Mouse (Mus musculus): ENCODE measurements at regions not wholly inside any gene's neighbourhood (a gene's known extent, or its start where the extent isn't known, plus 50 kb on each side); places are given as distances from the start of the nearest gene placed in this dataset.
A peak's percentile ranks its signal among the peaks of the same experiment; 100 is the strongest.

- H3K36me3 ChIP-seq (ENCODE audit: insufficient read depth): no peaks in the 10 kb centered on the region
- no peaks in the 10 kb centered on the region for H3K27me3 ChIP-seq (ENCODE audit: insufficient read depth, low read length)
- 58% methylated on average over 4 of the region's 4 CpGs for whole genome bisulfite sequencing
- DNase-seq (no peak), ATAC-seq (ENCODE audit: insufficient read depth) (no peak)
- H3K27ac ChIP-seq (ENCODE audit: low read depth): no peak overlapping the region
- no peak overlapping the region for H3K4me3 ChIP-seq (ENCODE audit: low read depth, low read length)
- H3K4me2 ChIP-seq: no peak overlapping the region
- no peak overlapping the region for H3K9ac ChIP-seq
- H3K9me3 ChIP-seq (ENCODE audit: low read depth, low read length): no peaks in the 10 kb centered on the region
- no peak for TF ChIP-seq CTCF (IDR thresholded peaks at IDR 0.05; ENCODE audit: low read depth)
- no peaks in the 10 kb centered on the region for H3K4me1 ChIP-seq (ENCODE audit: insufficient read depth)
These were observed 163.0 kb downstream of the Slc30a10 start for GRCm38 (mm10) chr1:185617691-185618090.

DNA sequence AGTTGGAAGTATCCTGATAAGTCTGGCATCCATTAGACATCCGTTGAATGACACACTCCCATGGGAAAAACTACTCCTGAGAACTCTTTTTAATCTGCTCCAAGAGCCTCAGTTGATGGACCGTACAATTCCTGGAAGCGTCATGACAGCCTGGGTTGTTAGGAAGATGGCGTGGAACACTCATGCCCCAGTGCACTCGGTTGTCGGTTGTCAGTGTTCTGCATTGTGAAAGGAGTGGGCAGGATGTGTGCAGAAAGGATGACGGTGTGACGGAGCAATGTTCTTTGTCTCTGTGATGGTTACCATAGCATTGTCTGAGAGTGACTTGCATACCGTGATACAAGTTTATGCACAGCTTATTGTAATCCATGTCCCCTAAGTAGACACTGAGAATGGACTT is 164.4 kb downstream of the Slc30a10 start:
- 53% methylated on average over 9 of the region's 9 CpGs for WGBS
- ATAC-seq (ENCODE audit: insufficient read depth): no peak

GRCm38 (mm10) chr1:185628401-185628800 is 173.8 kb downstream of the Slc30a10 start:
- H3K27me3 ChIP-seq (ENCODE audit: insufficient read depth, low read length): no peaks in the 10 kb centered on the region
- H3K9ac ChIP-seq: no peak overlapping the region
- DNase-seq: no peak
- H3K4me3 ChIP-seq (ENCODE audit: low read depth, low read length): no peak overlapping the region
- no peak for ATAC-seq (ENCODE audit: insufficient read depth)
- no peak overlapping the region for H3K27ac ChIP-seq (ENCODE audit: low read depth)
- no peaks in the 10 kb centered on the region for H3K4me1 ChIP-seq (ENCODE audit: insufficient read depth)
- no peaks in the 10 kb centered on the region for H3K9me3 ChIP-seq (ENCODE audit: low read depth, low read length)
- H3K4me2 ChIP-seq: no peak overlapping the region
- no peak for TF ChIP-seq CTCF (IDR thresholded peaks at IDR 0.05; ENCODE audit: low read depth)
- no peaks in the 10 kb centered on the region for H3K36me3 ChIP-seq (ENCODE audit: insufficient read depth)
- WGBS: 70% methylated on average over 3 of the region's 3 CpGs

More for the DNA sequence above, 164.4 kb downstream of the Slc30a10 start:
- no peak overlapping the region for H3K4me3 ChIP-seq (ENCODE audit: low read depth, low read length)
- H3K4me2 ChIP-seq: no peak overlapping the region
- H3K27ac ChIP-seq (ENCODE audit: low read depth): no peak overlapping the region
- no peaks in the 10 kb centered on the region for H3K27me3 ChIP-seq (ENCODE audit: insufficient read depth, low read length)
- H3K4me1 ChIP-seq (ENCODE audit: insufficient read depth): no peaks in the 10 kb centered on the region
- no peak for TF ChIP-seq CTCF (IDR thresholded peaks at IDR 0.05; ENCODE audit: low read depth)
- no peaks in the 10 kb centered on the region for H3K9me3 ChIP-seq (ENCODE audit: low read depth, low read length)
- H3K36me3 ChIP-seq (ENCODE audit: insufficient read depth): no peaks in the 10 kb centered on the region
- no peak for DNase-seq
- H3K9ac ChIP-seq: no peak overlapping the region

- no peak for TF ChIP-seq CTCF (IDR thresholded peaks at IDR 0.05; ENCODE audit: low read depth)
- WGBS: 42% methylated on average over 9 of the region's 9 CpGs
- no peak overlapping the region for H3K4me2 ChIP-seq
These were observed 175.3 kb downstream of the Slc30a10 start for GRCm38 (mm10) chr1:185629976-185630375.

DNA sequence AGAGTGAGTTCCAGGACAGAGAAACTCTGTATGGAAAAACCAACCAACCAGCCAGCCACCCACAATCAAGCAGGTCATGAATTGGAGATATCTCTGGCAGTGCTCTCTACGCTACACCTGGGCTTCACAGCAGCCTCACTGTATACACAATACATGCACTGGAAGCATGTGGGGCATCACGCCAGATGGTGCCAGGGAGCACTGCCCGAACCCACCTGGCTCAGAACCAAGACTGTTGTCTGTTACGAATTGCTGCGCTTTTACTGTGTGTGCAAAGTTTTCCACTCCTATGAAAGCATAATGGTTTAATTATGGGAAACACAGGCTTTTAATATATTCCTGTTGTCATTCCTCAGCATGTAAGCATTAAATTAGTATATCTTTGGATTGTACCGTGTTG is 184.0 kb downstream of the Slc30a10 start:
- Histone ChIP-seq H3K4me3 (ENCODE audit: low read depth, low read length) (no peak overlapping the region), H3K9me3 (ENCODE audit: low read depth, low read length) (no peaks in the 10 kb centered on the region), H3K27ac (ENCODE audit: low read depth) (no peak overlapping the region), H3K36me3 (ENCODE audit: insufficient read depth) (no peaks in the 10 kb centered on the region), H3K4me1 (ENCODE audit: insufficient read depth) (no peaks in the 10 kb centered on the region), H3K27me3 (ENCODE audit: insufficient read depth, low read length) (no peaks in the 10 kb centered on the region), H3K9ac (no peak overlapping the region), H3K4me2 (no peak overlapping the region)
- ATAC-seq (ENCODE audit: insufficient read depth): no peak
- 89% methylated on average over 6 of the region's 6 CpGs for WGBS
- no peak for DNase-seq
- TF ChIP-seq CTCF (IDR thresholded peaks at IDR 0.05; ENCODE audit: low read depth): no peak

More at GRCm38 (mm10) chr1:185629976-185630375, 175.3 kb downstream of the Slc30a10 start:
- ATAC-seq (ENCODE audit: insufficient read depth): no peak
- no peak for DNase-seq
- Histone ChIP-seq H3K9me3 (ENCODE audit: low read depth, low read length) (no peaks in the 10 kb centered on the region), H3K9ac (no peak overlapping the region), H3K36me3 (ENCODE audit: insufficient read depth) (no peaks in the 10 kb centered on the region), H3K4me3 (ENCODE audit: low read depth, low read length) (no peak overlapping the region), H3K27me3 (ENCODE audit: insufficient read depth, low read length) (no peaks in the 10 kb centered on the region), H3K4me1 (ENCODE audit: insufficient read depth) (no peaks in the 10 kb centered on the region), H3K27ac (ENCODE audit: low read depth) (no peak overlapping the region)

DNA sequence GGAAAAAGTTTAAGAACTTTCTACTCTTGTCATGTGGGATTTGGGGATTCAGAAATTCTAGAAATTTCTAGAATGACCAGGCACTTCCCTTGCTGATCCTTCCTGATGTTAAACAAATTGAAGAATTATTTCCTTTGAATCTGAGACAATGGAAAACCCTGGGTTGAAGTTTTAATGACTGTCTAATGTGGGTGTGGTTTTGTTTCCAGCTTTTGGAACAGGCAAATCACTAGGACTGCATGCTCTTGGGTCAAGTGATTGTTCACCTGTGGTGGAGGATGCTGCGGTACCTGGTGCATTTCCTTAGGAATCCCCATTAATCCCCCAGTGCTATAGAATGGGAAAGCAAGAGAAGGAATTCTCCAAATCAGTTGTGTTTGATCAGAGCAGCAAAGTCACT is 184.8 kb downstream of the Slc30a10 start:
- no peak for ATAC-seq (ENCODE audit: insufficient read depth)
- H3K4me2 ChIP-seq: no peak overlapping the region
- H3K9ac ChIP-seq: no peak overlapping the region
- no peaks in the 10 kb centered on the region for H3K36me3 ChIP-seq (ENCODE audit: insufficient read depth)
- no peak overlapping the region for H3K27ac ChIP-seq (ENCODE audit: low read depth)
- no peak for TF ChIP-seq CTCF (IDR thresholded peaks at IDR 0.05; ENCODE audit: low read depth)
- no peaks in the 10 kb centered on the region for H3K9me3 ChIP-seq (ENCODE audit: low read depth, low read length)
- no peaks in the 10 kb centered on the region for H3K4me1 ChIP-seq (ENCODE audit: insufficient read depth)
- H3K4me3 ChIP-seq (ENCODE audit: low read depth, low read length): no peak overlapping the region
- 78% methylated on average over 1 of the region's 1 CpGs for WGBS
- no peaks in the 10 kb centered on the region for H3K27me3 ChIP-seq (ENCODE audit: insufficient read depth, low read length)
- no peak for DNase-seq

- H3K27ac ChIP-seq (ENCODE audit: low read depth): no peak overlapping the region
- no peak overlapping the region for H3K4me3 ChIP-seq (ENCODE audit: low read depth, low read length)
- 41% methylated on average over 7 of the region's 7 CpGs for WGBS
- DNase-seq (no peak), ATAC-seq (ENCODE audit: insufficient read depth) (no peak)
- H3K36me3 ChIP-seq (ENCODE audit: insufficient read depth): no peaks in the 10 kb centered on the region
- H3K27me3 ChIP-seq (ENCODE audit: insufficient read depth, low read length): no peaks in the 10 kb centered on the region
- H3K4me2 ChIP-seq: no peak overlapping the region
- H3K9ac ChIP-seq: no peak overlapping the region
- H3K4me1 ChIP-seq (ENCODE audit: insufficient read depth): no peaks in the 10 kb centered on the region
- TF ChIP-seq CTCF (IDR thresholded peaks at IDR 0.05; ENCODE audit: low read depth): no peak
- H3K9me3 ChIP-seq (ENCODE audit: low read depth, low read length): no peaks in the 10 kb centered on the region
These were observed 189.4 kb downstream of the Slc30a10 start for GRCm38 (mm10) chr1:185644026-185644425.

DNA sequence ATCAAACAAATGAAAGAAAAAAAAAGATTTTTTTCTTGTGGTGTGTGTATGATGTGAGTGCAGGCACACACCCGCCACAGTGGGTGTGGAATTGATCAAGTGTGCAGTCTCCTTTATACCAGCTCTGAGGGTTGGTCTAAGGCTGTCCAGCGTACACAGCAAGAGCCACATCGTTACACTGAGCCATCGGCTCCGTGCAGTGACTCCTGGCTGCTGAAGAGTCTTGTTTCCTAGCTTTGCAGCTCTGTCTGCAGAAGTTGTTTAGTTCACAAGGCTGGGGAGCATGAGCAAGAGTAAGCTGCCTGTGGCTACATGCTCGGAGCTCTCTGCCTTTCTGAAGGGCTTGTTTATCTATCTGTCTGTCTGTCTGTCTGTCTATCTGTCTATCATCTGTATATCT is 193.5 kb downstream of the Slc30a10 start:
- Histone ChIP-seq H3K27me3 (ENCODE audit: insufficient read depth, low read length) (no peaks in the 10 kb centered on the region), H3K4me1 (ENCODE audit: insufficient read depth) (no peaks in the 10 kb centered on the region), H3K9me3 (ENCODE audit: low read depth, low read length) (no peaks in the 10 kb centered on the region), H3K36me3 (ENCODE audit: insufficient read depth) (no peaks in the 10 kb centered on the region), H3K27ac (ENCODE audit: low read depth) (no peak overlapping the region), H3K4me2 (no peak overlapping the region), H3K4me3 (ENCODE audit: low read depth, low read length) (no peak overlapping the region), H3K9ac (no peak overlapping the region)
- DNase-seq (peak; percentile 52), ATAC-seq (ENCODE audit: insufficient read depth) (peak; percentile 28; the same call in 1 of the 2 replicates)
- WGBS: 61% methylated on average over 6 of the region's 6 CpGs
- no peak for TF ChIP-seq CTCF (IDR thresholded peaks at IDR 0.05; ENCODE audit: low read depth)
